Mouse (Mus musculus) intestine, postnatal 0 days (tissue): ENCODE measurements around the gene Sox6. TPM values are rescaled to one million over a fixed set of nuclear protein-coding genes. Genes with fewer than 3 reads are reported as not detected.

Experiments
- ATAC-seq: fragments of 200-750 bp; cut with Nextera tagmentation; 2 replicates; pipeline ENCODE4 v1.8.0; 2017; ENCODE audit warnings: mild to moderate bottlenecking, moderate TSS enrichment, moderate library complexity
- H3K27ac ChIP-seq: fragments of 300-500 bp; sonication (generic); 2 replicates; pipeline ENCODE4 v1.5.1; 2014; ENCODE audit warnings: mild to moderate bottlenecking, low read depth, low read length, moderate library complexity
- H3K27me3 ChIP-seq: fragments of 300-500 bp; sonication (generic); replicated peaks from 2 replicates; pipeline ENCODE4 v1.6.1; 2014; ENCODE audit warnings: low read length, mixed read lengths; ENCODE audit not compliant: control insufficient read depth, insufficient read depth
- H3K36me3 ChIP-seq: fragments of 300-500 bp; sonication (generic); 2 replicates; pipeline ENCODE4 v1.6.1; 2014; ENCODE audit warnings: mild to moderate bottlenecking, moderate library complexity; ENCODE audit not compliant: control insufficient read depth, insufficient read depth
- H3K4me1 ChIP-seq: fragments of 300-500 bp; sonication (generic); replicated peaks from 2 replicates; pipeline ENCODE4 v1.6.1; 2014; ENCODE audit warnings: antibody characterized with exemption, low read length, mixed read lengths; ENCODE audit not compliant: control insufficient read depth, insufficient read depth
- H3K4me2 ChIP-seq: fragments of 300-500 bp; sonication (generic); replicated peaks from 2 replicates; pipeline ENCODE4 v1.6.1; 2014; ENCODE audit warnings: low read depth, mild to moderate bottlenecking, moderate library complexity
- H3K4me3 ChIP-seq: fragments of 300-500 bp; sonication (generic); 2 replicates; pipeline ENCODE4 v1.5.1; 2014; ENCODE audit warnings: low read depth, low read length
- H3K9ac ChIP-seq: fragments of 300-500 bp; sonication (generic); 2 replicates; pipeline ENCODE4 v1.6.1; 2014; ENCODE audit warnings: mild to moderate bottlenecking, low read depth, low read length
- H3K9me3 ChIP-seq: fragments of 300-500 bp; sonication (generic); 2 replicates; pipeline ENCODE4 v1.6.1; 2016; ENCODE audit warnings: mixed run types; ENCODE audit not compliant: control insufficient read depth
- CTCF ChIP-seq: sonication (generic); IDR thresholded peaks from 2 replicates; pipeline ENCODE4 v1.5.1; 2016; ENCODE audit warnings: low read depth, mild to moderate bottlenecking, control low read depth, antibody characterized with exemption, moderate library complexity
- WGBS: fragments of 180-500 bp; shearing (Covaris S2); extraction: QIAGEN DNeasy Blood & Tissue Kit; methylation state at CpG from one replicate; pipeline ENCODE4 v1.1.7; 2014; 5-methylcytosine and 5-hydroxymethylcytosine counted together
- polyA plus RNA-seq: library from polyadenylated mRNA; unstranded; fragments of >200 nt; fragmentation: Nextera tagmentation; extraction: Ambion mirVana; gene quantifications from 2 replicates; pipeline ENCODE4 v1.2.1, GENCODE M21; 2015

Gene Sox6
- polyA plus RNA-seq, 1 experiment from 2014 or later = 21.6 TPM

GRCm38 (mm10) chr7:115783982-115784917, 254.3 kb downstream of the Sox6 start:
- H3K4me3 ChIP-seq = no peak overlapping the region
- no peaks in the 10 kb centered on the region for H3K27me3 ChIP-seq
- no peak overlapping the region for H3K9ac ChIP-seq
- no peaks in the 10 kb centered on the region for H3K36me3 ChIP-seq
- H3K4me1 ChIP-seq = 0 out of 2 replicates have a peak, but pooled peaks cover 5% of the 10 kb centered on the region
- no peak for TF ChIP-seq CTCF
- peak; percentile 66 for ATAC-seq
- peak overlapping the region; percentile 21 for H3K27ac ChIP-seq
- no peak overlapping the region for H3K4me2 ChIP-seq
- WGBS = 66% methylated on average over 8 of the region's 8 CpGs
- H3K9me3 ChIP-seq = no peaks in the 10 kb centered on the region

- no peak for TF ChIP-seq CTCF
- ATAC-seq = no peak
- H3K27ac ChIP-seq = no peak overlapping the region
- WGBS = 71% methylated on average over 4 of the region's 4 CpGs
- H3K4me3 ChIP-seq = no peak overlapping the region
- H3K9me3 ChIP-seq = no peaks in the 10 kb centered on the region
- no peak overlapping the region for H3K4me2 ChIP-seq
- H3K36me3 ChIP-seq = no peaks in the 10 kb centered on the region
- H3K9ac ChIP-seq = no peak overlapping the region
- 0 out of 2 replicates have a peak, but pooled peaks cover 5% of the 10 kb centered on the region for H3K4me1 ChIP-seq
- no peaks in the 10 kb centered on the region for H3K27me3 ChIP-seq
Measured at GRCm38 (mm10) chr7:115780148-115780547, 258.4 kb downstream of the Sox6 start.

GRCm38 (mm10) chr7:115779544-115779943, 259.1 kb downstream of the Sox6 start:
- H3K9me3 ChIP-seq = no peaks in the 10 kb centered on the region
- no peak overlapping the region for H3K27ac ChIP-seq
- H3K4me3 ChIP-seq = no peak overlapping the region
- H3K27me3 ChIP-seq = no peaks in the 10 kb centered on the region
- 60% methylated on average over 2 of the region's 2 CpGs for WGBS
- peak; percentile 68 for ATAC-seq
- no peak overlapping the region for H3K9ac ChIP-seq
- TF ChIP-seq CTCF = no peak
- H3K36me3 ChIP-seq = no peaks in the 10 kb centered on the region
- H3K4me1 ChIP-seq = 0 out of 2 replicates have a peak, but pooled peaks cover 2% of the 10 kb centered on the region
- no peak overlapping the region for H3K4me2 ChIP-seq

GRCm38 (mm10) chr7:115776736-115777135, 261.9 kb downstream of the Sox6 start:
- Histone ChIP-seq H3K36me3 (no peaks in the 10 kb centered on the region), H3K27ac (no peak overlapping the region), H3K4me2 (no peak overlapping the region), H3K4me1 (no peaks in the 10 kb centered on the region), H3K9ac (no peak overlapping the region), H3K9me3 (no peaks in the 10 kb centered on the region), H3K27me3 (no peaks in the 10 kb centered on the region), H3K4me3 (no peak overlapping the region)
- no peak for ATAC-seq
- 65% methylated on average over 7 of the region's 7 CpGs for WGBS
- TF ChIP-seq CTCF = no peak

- ATAC-seq = 0 out of 2 replicates have a peak, but pooled peaks have one; percentile 47
- 36% methylated on average over 5 of the region's 5 CpGs for WGBS
- no peak for TF ChIP-seq CTCF
Measured at GRCm38 (mm10) chr7:115776324-115776723, 262.3 kb downstream of the Sox6 start.

GRCm38 (mm10) chr7:115766316-115766715, 272.3 kb downstream of the Sox6 start:
- no peaks in the 10 kb centered on the region for H3K9me3 ChIP-seq
- no peak overlapping the region for H3K9ac ChIP-seq
- H3K27ac ChIP-seq = no peak overlapping the region
- 80% methylated on average over 8 of the region's 8 CpGs for WGBS
- no peak overlapping the region for H3K4me3 ChIP-seq
- H3K36me3 ChIP-seq = no peaks in the 10 kb centered on the region
- H3K27me3 ChIP-seq = no peaks in the 10 kb centered on the region
- no peak overlapping the region for H3K4me2 ChIP-seq
- no peak for TF ChIP-seq CTCF
- no peaks in the 10 kb centered on the region for H3K4me1 ChIP-seq
- no peak for ATAC-seq

More at GRCm38 (mm10) chr7:115776324-115776723, 262.3 kb downstream of the Sox6 start:
- no peak overlapping the region for H3K27ac ChIP-seq
- no peak overlapping the region for H3K9ac ChIP-seq
- H3K4me1 ChIP-seq = no peaks in the 10 kb centered on the region
- no peaks in the 10 kb centered on the region for H3K27me3 ChIP-seq
- no peaks in the 10 kb centered on the region for H3K9me3 ChIP-seq
- no peaks in the 10 kb centered on the region for H3K36me3 ChIP-seq
- H3K4me2 ChIP-seq = no peak overlapping the region
- H3K4me3 ChIP-seq = no peak overlapping the region
